Mouse (Mus musculus): ENCODE measurements around the gene Olfr272. TPM values are rescaled to one million over a fixed set of nuclear protein-coding genes. Genes with fewer than 3 reads are reported as not detected.

The Olfr272 gene
- total and polyA plus RNA-seq, 2 experiments from 2014 or later = not detected

DNA sequence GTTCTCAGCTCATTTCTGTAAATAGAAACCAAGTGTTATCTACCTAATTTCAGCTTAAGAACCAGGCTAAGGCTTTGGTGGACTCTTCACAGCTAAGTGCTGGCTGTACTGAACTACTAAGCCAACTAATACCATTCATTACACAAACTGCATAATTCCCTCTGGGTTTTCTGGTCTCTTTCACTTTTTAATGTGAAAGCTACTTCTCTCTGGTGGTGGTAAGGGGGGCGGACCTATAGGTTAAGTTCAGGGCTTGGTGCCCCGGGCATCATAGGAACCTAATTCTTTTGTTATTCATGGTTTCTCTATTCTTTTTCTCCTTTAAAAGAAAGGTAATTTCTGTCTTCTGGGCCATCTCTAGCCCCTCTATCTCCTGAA lies 1.7 kb downstream of the Olfr272 start:
- Histone ChIP-seq H3K9me3 (ENCODE audit: low read length) (no peaks in the 10 kb centered on the region), H3K36me3 (ENCODE audit: insufficient read depth, low read length) (no peaks in the 10 kb centered on the region), H3K4me1 (ENCODE audit: insufficient read depth, low read length) (no peaks in the 10 kb centered on the region), H3K27me3 (ENCODE audit: insufficient read depth, low read length) (no peaks in the 10 kb centered on the region), H3K4me3 (ENCODE audit: low read depth, low read length) (no peak overlapping the region), H3K27ac (ENCODE audit: low read depth, low read length) (no peak overlapping the region), H3K4me2 (ENCODE audit: low read depth, low read length, poor library complexity, severe bottlenecking) (no peak overlapping the region), H3K9ac (replicated peaks; ENCODE audit: low read length, poor library complexity, severe bottlenecking) (no peak overlapping the region)
- TF ChIP-seq CTCF (IDR thresholded peaks at IDR 0.05) = no peak
- no peak for ATAC-seq (ENCODE audit: low FRiP score)
- DNase-seq (ENCODE audit: low spot score) = no peak
- WGBS = 95% methylated on average over 2 of the region's 2 CpGs

DNA sequence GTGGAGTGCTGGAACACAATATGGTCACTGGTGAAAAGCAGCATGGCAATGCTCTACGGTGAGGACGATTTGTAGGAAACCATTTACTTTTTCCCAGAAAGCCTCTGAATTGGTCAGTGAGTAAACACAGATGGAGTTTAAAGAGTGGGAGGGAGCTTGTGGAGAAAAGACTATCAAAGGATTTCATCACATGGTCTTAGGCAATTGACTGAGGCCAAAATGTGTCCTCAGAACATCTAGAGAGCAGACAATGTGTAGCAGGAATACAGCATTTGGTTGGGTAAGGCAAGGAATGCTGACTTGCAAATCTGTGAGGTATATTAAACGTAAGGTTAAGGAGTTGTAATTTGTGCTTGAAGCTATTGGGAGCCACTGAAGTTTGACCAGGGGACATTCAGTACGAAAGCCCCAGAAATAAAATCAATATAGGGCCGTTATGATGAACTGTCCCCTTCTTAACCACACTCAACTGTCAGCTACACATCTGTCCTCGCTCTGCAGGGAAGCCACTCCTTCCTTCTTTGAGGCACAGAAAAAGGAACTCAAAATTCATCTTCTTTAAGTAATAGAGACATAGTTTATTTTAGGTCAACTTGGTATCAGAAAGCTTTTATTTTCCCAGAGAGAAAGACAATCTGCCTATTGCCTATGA lies 2.2 kb downstream of the Olfr272 start:
- Histone ChIP-seq H3K4me1 (ENCODE audit: insufficient read depth, low read length) (no peaks in the 10 kb centered on the region), H3K27ac (ENCODE audit: low read depth, low read length) (no peak overlapping the region), H3K36me3 (ENCODE audit: insufficient read depth, low read length) (no peaks in the 10 kb centered on the region), H3K4me2 (ENCODE audit: low read depth, low read length, poor library complexity, severe bottlenecking) (no peak overlapping the region), H3K27me3 (ENCODE audit: insufficient read depth, low read length) (no peaks in the 10 kb centered on the region), H3K9ac (replicated peaks; ENCODE audit: low read length, poor library complexity, severe bottlenecking) (no peak overlapping the region), H3K9me3 (ENCODE audit: low read length) (no peaks in the 10 kb centered on the region), H3K4me3 (ENCODE audit: low read depth, low read length) (no peak overlapping the region)
- TF ChIP-seq CTCF (IDR thresholded peaks at IDR 0.05) = no peak
- ATAC-seq (ENCODE audit: low FRiP score) (no peak), DNase-seq (ENCODE audit: low spot score) (no peak)
- WGBS = 83% methylated on average over 6 of the region's 6 CpGs

DNA sequence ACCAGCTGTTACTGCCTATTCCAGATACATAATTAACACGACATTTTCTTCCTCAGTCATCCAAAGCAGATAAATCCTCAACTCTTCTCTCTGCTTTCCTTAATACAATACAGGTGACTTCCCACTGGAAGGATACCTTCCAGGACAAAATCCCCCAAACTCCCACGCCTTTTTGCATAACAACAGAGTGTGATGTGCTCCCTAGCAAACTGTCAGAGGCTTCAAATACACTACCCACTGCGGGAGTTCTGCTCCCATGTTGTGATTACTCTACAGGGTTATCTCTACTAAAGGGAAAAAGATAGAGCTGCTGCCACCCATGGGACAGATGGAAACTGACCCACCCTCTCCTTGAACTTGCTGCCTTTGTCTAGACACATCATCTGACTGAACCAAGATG lies 6.6 kb downstream of the Olfr272 start:
- no peaks in the 10 kb centered on the region for H3K4me1 ChIP-seq (ENCODE audit: insufficient read depth, low read length)
- H3K9ac ChIP-seq (replicated peaks; ENCODE audit: low read length, poor library complexity, severe bottlenecking) = no peak overlapping the region
- 50% methylated on average over 3 of the region's 3 CpGs for WGBS
- no peak overlapping the region for H3K4me3 ChIP-seq (ENCODE audit: low read depth, low read length)
- no peak for TF ChIP-seq CTCF (IDR thresholded peaks at IDR 0.05)
- no peaks in the 10 kb centered on the region for H3K27me3 ChIP-seq (ENCODE audit: insufficient read depth, low read length)
- DNase-seq (ENCODE audit: low spot score) (no peak), ATAC-seq (ENCODE audit: low FRiP score) (no peak)
- H3K36me3 ChIP-seq (ENCODE audit: insufficient read depth, low read length) = no peaks in the 10 kb centered on the region
- no peak overlapping the region for H3K4me2 ChIP-seq (ENCODE audit: low read depth, low read length, poor library complexity, severe bottlenecking)
- H3K9me3 ChIP-seq (ENCODE audit: low read length) = no peaks in the 10 kb centered on the region
- H3K27ac ChIP-seq (ENCODE audit: low read depth, low read length) = no peak overlapping the region

DNA sequence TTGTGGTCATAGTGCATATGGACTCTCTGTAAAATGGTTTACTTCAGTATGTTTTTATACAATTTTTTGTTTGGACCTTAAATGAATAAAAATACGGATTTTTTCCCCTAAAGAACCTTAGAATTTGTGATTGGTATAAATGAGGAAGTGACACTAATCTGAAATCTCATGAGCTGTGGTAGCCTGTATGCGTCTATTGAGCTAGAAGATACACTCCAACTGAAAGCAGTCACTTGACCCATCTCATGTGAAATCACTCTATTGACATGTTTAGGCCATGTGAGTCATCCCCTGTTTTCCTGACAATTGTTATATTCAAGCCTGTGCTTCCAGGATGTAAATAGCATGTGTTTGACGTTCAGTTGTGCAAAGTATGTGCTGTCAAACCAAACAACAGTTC lies 9.4 kb downstream of the Olfr272 start:
- no peaks in the 10 kb centered on the region for H3K27me3 ChIP-seq (ENCODE audit: insufficient read depth, low read length)
- H3K4me2 ChIP-seq (ENCODE audit: low read depth, low read length, poor library complexity, severe bottlenecking) = no peak overlapping the region
- 74% methylated on average over 3 of the region's 3 CpGs for WGBS
- DNase-seq (ENCODE audit: low spot score) (no peak), ATAC-seq (ENCODE audit: low FRiP score) (no peak)
- TF ChIP-seq CTCF (IDR thresholded peaks at IDR 0.05) = no peak
- no peaks in the 10 kb centered on the region for H3K36me3 ChIP-seq (ENCODE audit: insufficient read depth, low read length)
- H3K9me3 ChIP-seq (ENCODE audit: low read length) = no peaks in the 10 kb centered on the region
- no peak overlapping the region for H3K27ac ChIP-seq (ENCODE audit: low read depth, low read length)
- H3K4me1 ChIP-seq (ENCODE audit: insufficient read depth, low read length) = no peaks in the 10 kb centered on the region
- H3K9ac ChIP-seq (replicated peaks; ENCODE audit: low read length, poor library complexity, severe bottlenecking) = no peak overlapping the region
- H3K4me3 ChIP-seq (ENCODE audit: low read depth, low read length) = no peak overlapping the region

DNA sequence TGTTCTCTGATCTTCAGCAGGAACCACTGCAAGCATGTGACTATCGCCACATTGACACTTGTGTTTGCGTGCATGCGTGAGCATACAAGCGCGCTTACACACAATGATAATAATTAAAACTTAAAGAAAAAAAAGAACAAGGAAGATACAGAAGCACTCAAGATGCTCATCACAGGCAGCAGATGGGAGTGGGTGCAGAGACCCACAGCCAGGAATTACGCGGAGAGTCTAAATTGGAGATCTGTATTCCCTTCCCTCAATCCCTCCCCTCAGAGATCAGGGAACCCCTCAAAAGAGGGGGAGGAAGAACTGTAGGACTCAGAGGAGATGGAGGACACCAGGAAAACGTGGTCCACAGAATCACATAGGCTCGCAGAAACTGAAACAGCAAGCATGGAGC lies 54.8 kb downstream of the Olfr272 start:
- DNase-seq (ENCODE audit: low spot score) = no peak
- Histone ChIP-seq H3K4me3 (ENCODE audit: low read depth, low read length) (no peak overlapping the region), H3K9ac (replicated peaks; ENCODE audit: low read length, poor library complexity, severe bottlenecking) (no peak overlapping the region), H3K36me3 (ENCODE audit: insufficient read depth, low read length) (no peaks in the 10 kb centered on the region), H3K27ac (ENCODE audit: low read depth, low read length) (no peak overlapping the region), H3K9me3 (ENCODE audit: low read length) (no peaks in the 10 kb centered on the region), H3K27me3 (ENCODE audit: insufficient read depth, low read length) (no peaks in the 10 kb centered on the region), H3K4me1 (ENCODE audit: insufficient read depth, low read length) (no peaks in the 10 kb centered on the region), H3K4me2 (ENCODE audit: low read depth, low read length, poor library complexity, severe bottlenecking) (no peak overlapping the region)
- no peak for ATAC-seq (ENCODE audit: low FRiP score)
- WGBS = 97% methylated on average over 9 of the region's 9 CpGs
- TF ChIP-seq CTCF (IDR thresholded peaks at IDR 0.05) = no peak

Other genes with a start within 250 kb of the Olfr272 start
- gene Olfr275, start 104.6 kb downstream of the Olfr272 start, total RNA-seq (2014; rRNA removed) = not detected in 2 replicates
- not detected in 2 replicates for gene Olfr275, start 104.6 kb downstream of the Olfr272 start, polyA plus RNA-seq (2015; fragmentation: Nextera tagmentation; extraction: Ambion mirVana)
- gene Olfr273, start 59.9 kb downstream of the Olfr272 start, total RNA-seq (2014; rRNA removed) = not detected in 2 replicates
- gene Olfr273, start 59.9 kb downstream of the Olfr272 start, polyA plus RNA-seq (2015; fragmentation: Nextera tagmentation; extraction: Ambion mirVana) = not detected in 2 replicates
- not detected in 2 replicates for gene Olfr270, start 45.4 kb upstream of the Olfr272 start, total RNA-seq (2014; rRNA removed)
- gene Olfr270, start 45.4 kb upstream of the Olfr272 start, polyA plus RNA-seq (2015; fragmentation: Nextera tagmentation; extraction: Ambion mirVana) = not detected in 2 replicates
- gene Nipsnap3a, start 70.1 kb upstream of the Olfr272 start, total RNA-seq (2014; rRNA removed) = not detected in 2 replicates
- gene Nipsnap3a, start 70.1 kb upstream of the Olfr272 start, polyA plus RNA-seq (2015; fragmentation: Nextera tagmentation; extraction: Ambion mirVana) = not detected in 2 replicates
- gene Nipsnap3b, start 92.7 kb upstream of the Olfr272 start, total RNA-seq (2014; rRNA removed) = 110 and 128 TPM in 2 replicates
- 180 and 182 TPM in 2 replicates for gene Nipsnap3b, start 92.7 kb upstream of the Olfr272 start, polyA plus RNA-seq (2015; fragmentation: Nextera tagmentation; extraction: Ambion mirVana)
- gene Abca1, start 240.7 kb upstream of the Olfr272 start, total RNA-seq (2014; rRNA removed) = 49.2 and 63.5 TPM in 2 replicates
- 8.0 and 8.6 TPM in 2 replicates for gene Abca1, start 240.7 kb upstream of the Olfr272 start, polyA plus RNA-seq (2015; fragmentation: Nextera tagmentation; extraction: Ambion mirVana)